Mouse (Mus musculus) MEL (cell line): ENCODE measurements at regions not wholly inside any gene's neighbourhood (a gene's known extent, or its start where the extent isn't known, plus 50 kb on each side); places are given as distances from the start of the nearest gene placed in this dataset.

ENCODE experiments used
- DNase-seq: peaks from one replicate; pipeline ENCODE4 v3.0.0; 2011; ENCODE audit warnings: low read depth, low spot score
- H3K27ac ChIP-seq: 2 replicates; pipeline ENCODE4 v1.5.1; 2012; ENCODE audit warnings: low read depth, mild to moderate bottlenecking, control low read depth, low read length, moderate library complexity; ENCODE audit not compliant: control insufficient read depth
- H3K27me3 ChIP-seq, 2 experiments: fragments of 150-350 bp in 1 of 2; sonication (generic) in 1 of 2; 2 replicates each; pipeline ENCODE4 v1.6.1; 2012; ENCODE audit warnings: low read length in 2 of 2, mild to moderate bottlenecking in 2 of 2, improper control_type of control experiment in 1 of 2, moderate library complexity in 1 of 2; ENCODE audit not compliant: insufficient read depth in 2 of 2, control insufficient read depth in 1 of 2
- H3K36me3 ChIP-seq, 2 experiments: 2 replicates each; pipeline ENCODE4 v1.6.1; 2012 to 2014; ENCODE audit warnings: low read length in 2 of 2, improper control_type of control experiment in 1 of 2, inconsistent platforms in 1 of 2, mild to moderate bottlenecking in 1 of 2; ENCODE audit not compliant: insufficient read depth in 2 of 2, control insufficient read depth in 1 of 2
- H3K4me1 ChIP-seq, 2 experiments: fragments of 150-350 bp in 1 of 2; sonication (generic) in 1 of 2; 2 replicates each; pipeline ENCODE4 v1.6.1; 2012; ENCODE audit warnings: low read length in 2 of 2, improper control_type of control experiment in 1 of 2, mild to moderate bottlenecking in 1 of 2; ENCODE audit not compliant: insufficient read depth in 2 of 2, control insufficient read depth in 1 of 2
- H3K4me3 ChIP-seq, 2 experiments: fragments of 150-350 bp in 1 of 2; sonication (generic) in 1 of 2; 2 replicates each; pipeline ENCODE4 v1.5.1; 2012; ENCODE audit warnings: low read depth in 2 of 2, low read length in 2 of 2, mild to moderate bottlenecking in 2 of 2, moderate library complexity in 2 of 2, control low read depth in 1 of 2, improper control_type of control experiment in 1 of 2; ENCODE audit not compliant: control insufficient read depth in 1 of 2, insufficient read depth in 1 of 2
- H3K79me2 ChIP-seq: 2 replicates; pipeline ENCODE4 v1.6.1; 2012; ENCODE audit warnings: mild to moderate bottlenecking, low read length, moderate library complexity; ENCODE audit not compliant: control insufficient read depth, poor library complexity, insufficient read depth
- H3K9ac ChIP-seq: 2 replicates; pipeline ENCODE4 v1.6.1; 2012; ENCODE audit warnings: low read depth, mild to moderate bottlenecking, control low read depth, low read length, moderate library complexity; ENCODE audit not compliant: control insufficient read depth, poor library complexity, severe bottlenecking
- H3K9me3 ChIP-seq: fragments of 150-350 bp; sonication (generic); replicated peaks from 2 replicates; pipeline ENCODE4 v1.6.1; 2012; ENCODE audit warnings: mild to moderate bottlenecking, low read length, improper control_type of control experiment, moderate library complexity; ENCODE audit not compliant: insufficient read depth
- CTCF ChIP-seq, 3 experiments: IDR thresholded peaks in 2 of 3; conservative IDR thresholded peaks in 1 of 3; 2 replicates each; pipeline ENCODE4 v1.5.1; 2011 to 2012; ENCODE audit warnings: low read length in 3 of 3, low read depth in 2 of 3, mild to moderate bottlenecking in 2 of 3, improper control_type of control experiment in 1 of 3, inconsistent platforms in 1 of 3, mixed read lengths in 1 of 3, moderate library complexity in 1 of 3; ENCODE audit not compliant: control insufficient read depth in 1 of 3, insufficient read depth in 1 of 3, poor library complexity in 1 of 3, severe bottlenecking in 1 of 3
- E2F4 ChIP-seq: IDR thresholded peaks from 2 replicates; pipeline ENCODE4 v1.6.1; 2011; ENCODE audit warnings: low read depth, low read length, improper control_type of control experiment, borderline replicate concordance
- EP300 ChIP-seq, 2 experiments: IDR thresholded peaks; 2 replicates each; pipeline ENCODE4 v1.6.1; 2011; ENCODE audit warnings: improper control_type of control experiment in 2 of 2, low read length in 2 of 2, low read depth in 1 of 2, mild to moderate bottlenecking in 1 of 2
- HCFC1 ChIP-seq: IDR thresholded peaks from 2 replicates; pipeline ENCODE4 v1.6.1; 2012; ENCODE audit warnings: low read depth, mild to moderate bottlenecking, inconsistent platforms, low read length, improper control_type of control experiment, moderate library complexity
- KAT2A ChIP-seq: conservative IDR thresholded peaks from 2 replicates; pipeline ENCODE4 v1.6.1; 2012; ENCODE audit warnings: low read depth, low read length, improper control_type of control experiment, inconsistent platforms
- MAFK ChIP-seq: IDR thresholded peaks from 2 replicates; pipeline ENCODE4 v1.6.1; 2011; ENCODE audit warnings: low read depth, mild to moderate bottlenecking, low read length, improper control_type of control experiment, borderline replicate concordance
- MAX ChIP-seq: IDR thresholded peaks from 2 replicates; pipeline ENCODE4 v1.6.1; 2011; ENCODE audit warnings: low read length, improper control_type of control experiment
- MXI1 ChIP-seq: IDR thresholded peaks from 2 replicates; pipeline ENCODE4 v1.6.1; 2011; ENCODE audit warnings: mild to moderate bottlenecking, low read depth, low read length, improper control_type of control experiment
- POLR2AphosphoS5 ChIP-seq: IDR thresholded peaks from 2 replicates; pipeline ENCODE4 v1.6.1; 2012; ENCODE audit warnings: low read depth, borderline replicate concordance, mild to moderate bottlenecking, inconsistent platforms, low read length, moderate library complexity, mixed read lengths
- SMC3 ChIP-seq: IDR thresholded peaks from 2 replicates; pipeline ENCODE4 v1.6.1; 2011; ENCODE audit warnings: low read depth, low read length, improper control_type of control experiment
- TCF12 ChIP-seq: IDR thresholded peaks from 2 replicates; pipeline ENCODE4 v1.6.1; 2014; ENCODE audit warnings: low read depth, mild to moderate bottlenecking, inconsistent platforms, low read length, improper control_type of control experiment, moderate library complexity
- USF1 ChIP-seq: IDR thresholded peaks from 2 replicates; pipeline ENCODE4 v1.6.1; 2014; ENCODE audit warnings: low read depth, mild to moderate bottlenecking, inconsistent platforms, low read length, improper control_type of control experiment, moderate library complexity
- ZMIZ1 ChIP-seq: IDR thresholded peaks from 2 replicates; pipeline ENCODE4 v1.6.1; 2012; ENCODE audit warnings: low read depth, mild to moderate bottlenecking, inconsistent platforms, low read length, improper control_type of control experiment, moderate library complexity

- peaks cover 0 to 5% of the 10 kb centered on the region in 2 experiments; a peak in 2 of 4 replicates for H3K4me1 ChIP-seq
- no peak for DNase-seq
- H3K9ac ChIP-seq: no peak overlapping the region
- TF ChIP-seq E2F4: no peak
- TF ChIP-seq POLR2AphosphoS5: no peak
- no peaks in the 10 kb centered on the region for H3K9me3 ChIP-seq
- H3K79me2 ChIP-seq: no peaks in the 10 kb centered on the region
- peaks cover 0 to 3% of the 10 kb centered on the region in 2 experiments; a peak in 2 of 4 replicates for H3K36me3 ChIP-seq
- no peaks in the 10 kb centered on the region for H3K27me3 ChIP-seq
- H3K27ac ChIP-seq: no peak overlapping the region
- no peak overlapping the region for H3K4me3 ChIP-seq
Observed at GRCm38 (mm10) chr10:21517721-21518120, 75.2 kb upstream of the 1700020N01Rik start.

GRCm38 (mm10) chr10:21520854-21521253 is 72.1 kb upstream of the 1700020N01Rik start:
- TF ChIP-seq HCFC1: no peak
- TF ChIP-seq SMC3: no peak
- TF ChIP-seq CTCF (IDR thresholded peaks at IDR 0.05 in 2 of 3, conservative IDR thresholded peaks at IDR 0.05 in 1 of 3; ENCODE audit: control insufficient read depth in 1 of 3, insufficient read depth in 1 of 3, low read depth in 2 of 3, low read length in 3 of 3, poor library complexity in 1 of 3, severe bottlenecking in 1 of 3): no peak
- TF ChIP-seq ZMIZ1: no peak
- no peak for TF ChIP-seq USF1
- TF ChIP-seq MXI1: no peak
- no peak for TF ChIP-seq MAFK
- no peak for TF ChIP-seq MAX
- TF ChIP-seq E2F4: no peak
- Histone ChIP-seq H3K27ac (no peak overlapping the region), H3K9ac (no peak overlapping the region), H3K4me3 (no peak overlapping the region), H3K79me2 (no peaks in the 10 kb centered on the region), H3K9me3 (no peaks in the 10 kb centered on the region), H3K36me3 (peaks cover 0 to 2% of the 10 kb centered on the region in 2 experiments; a peak in 1 of 4 replicates), H3K27me3 (no peaks in the 10 kb centered on the region), H3K4me1 (peaks cover 2 to 4% of the 10 kb centered on the region in 2 experiments; a peak in 2 of 4 replicates)
- DNase-seq: no peak

- H3K27ac ChIP-seq: no peak overlapping the region
- no peak for TF ChIP-seq KAT2A
- peak; percentile 18; the same call in 1 of the 2 replicates for TF ChIP-seq TCF12
- peak in 1 of 2 experiments; percentile 27; a peak in 1 of 4 replicates for TF ChIP-seq EP300 (IDR thresholded peaks at IDR 0.05; ENCODE audit: low read depth in 1 of 2, low read length in 2 of 2)
- TF ChIP-seq MXI1: no peak
- DNase-seq: peak; percentile 42
- no peaks in the 10 kb centered on the region; a peak in 1 of 4 replicates for H3K27me3 ChIP-seq
- H3K4me1 ChIP-seq: peaks cover 2 to 5% of the 10 kb centered on the region in 2 experiments; a peak in 2 of 4 replicates
- no peaks in the 10 kb centered on the region for H3K9me3 ChIP-seq
- H3K79me2 ChIP-seq: no peaks in the 10 kb centered on the region
- no peak overlapping the region for H3K4me3 ChIP-seq
- H3K9ac ChIP-seq: no peak overlapping the region
- H3K36me3 ChIP-seq: peaks cover 0 to 2% of the 10 kb centered on the region in 2 experiments; a peak in 1 of 4 replicates
Observed at GRCm38 (mm10) chr10:21525555-21525954, 67.4 kb upstream of the 1700020N01Rik start.
